Mouse (Mus musculus): ENCODE results near the gene Olfr901. TPM values are rescaled to one million over a fixed set of nuclear protein-coding genes. Genes with fewer than 3 reads are reported as not detected.
"Not testable (repeated sequence)": the region's sequence is repeated elsewhere in the genome, so short reads cannot be mapped to it uniquely, and the experiment has no call there.

Gene Olfr901
- polyA plus RNA-seq (2015; fragmentation: Nextera tagmentation; extraction: Ambion mirVana): not detected in 2 replicates

DNA sequence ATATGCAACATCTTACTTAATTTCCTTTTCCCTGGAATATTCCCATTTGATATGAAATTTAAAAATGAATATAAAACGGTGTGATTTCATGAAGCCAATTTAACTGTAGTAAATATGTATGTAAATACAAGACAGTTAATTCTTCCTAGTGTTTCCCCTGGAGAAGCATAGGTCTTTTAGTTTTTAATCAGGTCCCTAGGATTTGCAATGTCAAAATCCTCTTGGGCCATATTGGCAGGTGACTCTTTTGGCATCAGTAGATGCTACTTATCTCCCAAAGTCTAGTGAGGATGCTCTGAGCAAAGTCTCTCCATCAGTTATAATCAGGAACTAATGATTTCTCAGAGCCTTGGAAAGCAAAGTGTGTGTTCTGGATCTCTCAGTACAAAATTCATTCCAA, at the start of gene Olfr901:
TSS of gene Olfr901 (plus strand) at position 301 of the 400 bp plus-strand sequence.
- Histone ChIP-seq H3K9ac (no peak within 1 kb of the TSS), H3K27ac (replicated peaks) (no peak within 1 kb of the TSS), H3K9me3 (replicated peaks) (no peaks in the 10 kb centered on the region), H3K4me3 (replicated peaks) (no peak within 1 kb of the TSS), H3K4me2 (replicated peaks) (no peak within 1 kb of the TSS), H3K4me1 (no peaks in the 10 kb centered on the region), H3K27me3 (no peaks in the 10 kb centered on the region), H3K36me3 (no peaks in the 10 kb centered on the region)
- WGBS: 85% methylated on average over 1 of the region's 1 CpGs
- ATAC-seq (ENCODE audit: insufficient number of reproducible peaks, low FRiP score, low TSS enrichment, low read depth): no peak

DNA sequence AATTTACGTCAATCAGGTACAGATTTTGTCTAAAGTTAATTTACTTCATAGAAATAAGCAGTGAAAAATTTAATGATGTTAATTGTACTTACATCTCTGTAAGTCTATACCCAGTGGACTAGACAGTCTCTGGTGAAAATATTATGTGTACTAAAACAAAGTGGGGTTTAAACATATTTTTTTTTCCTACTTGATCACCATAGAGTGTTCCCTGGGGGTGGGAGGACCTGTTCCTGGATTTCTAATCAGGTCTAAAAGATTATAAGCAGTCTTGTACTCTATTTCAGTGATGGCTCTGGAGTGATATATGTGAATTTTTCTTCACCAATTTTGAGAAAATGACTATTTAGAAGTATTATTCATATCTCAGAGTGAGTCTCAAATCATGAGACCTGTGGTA, 27.9 kb upstream of the Olfr901 start, which contains the start of gene Olfr147:
TSS of gene Olfr147 (plus strand) at position 301 of the 400 bp plus-strand sequence.
- Histone ChIP-seq H3K4me2 (replicated peaks) (no peak within 1 kb of the TSS), H3K4me3 (replicated peaks) (no peak within 1 kb of the TSS), H3K9ac (no peak within 1 kb of the TSS), H3K27me3 (no peaks in the 10 kb centered on the region), H3K27ac (replicated peaks) (no peak within 1 kb of the TSS), H3K36me3 (no peaks in the 10 kb centered on the region), H3K4me1 (no peaks in the 10 kb centered on the region), H3K9me3 (replicated peaks) (no peaks in the 10 kb centered on the region)
- 70% methylated on average over 1 of the region's 1 CpGs for WGBS
- no peak for ATAC-seq (ENCODE audit: insufficient number of reproducible peaks, low FRiP score, low TSS enrichment, low read depth)

DNA sequence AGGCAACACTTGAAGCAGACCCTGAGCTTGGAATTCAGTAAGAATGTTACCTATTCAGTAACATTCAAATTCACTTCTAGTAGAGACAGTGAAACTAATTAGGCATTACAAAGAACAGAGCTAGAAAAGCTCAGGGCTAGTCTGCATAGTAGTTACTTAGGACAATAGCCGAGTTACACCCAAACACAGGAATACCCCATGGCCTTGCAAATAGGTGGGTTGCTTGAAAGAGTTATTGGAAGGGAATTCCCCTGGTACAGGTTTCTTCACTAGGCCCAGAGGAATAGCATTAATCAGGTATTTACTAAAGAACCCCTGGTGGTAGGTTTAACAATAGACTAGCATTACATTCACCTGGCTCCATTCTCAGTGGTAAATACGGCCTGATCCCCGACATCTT, 21.8 kb upstream of the Olfr901 start:
- not testable (repeated sequence) for H3K4me1 ChIP-seq; H3K9me3 ChIP-seq (replicated peaks); H3K4me3 ChIP-seq (replicated peaks); H3K27ac ChIP-seq (replicated peaks); H3K4me2 ChIP-seq (replicated peaks); H3K9ac ChIP-seq; H3K27me3 ChIP-seq; H3K36me3 ChIP-seq; ATAC-seq (ENCODE audit: insufficient number of reproducible peaks, low FRiP score, low TSS enrichment, low read depth)
- 92% methylated on average over 3 of the region's 3 CpGs for WGBS

DNA sequence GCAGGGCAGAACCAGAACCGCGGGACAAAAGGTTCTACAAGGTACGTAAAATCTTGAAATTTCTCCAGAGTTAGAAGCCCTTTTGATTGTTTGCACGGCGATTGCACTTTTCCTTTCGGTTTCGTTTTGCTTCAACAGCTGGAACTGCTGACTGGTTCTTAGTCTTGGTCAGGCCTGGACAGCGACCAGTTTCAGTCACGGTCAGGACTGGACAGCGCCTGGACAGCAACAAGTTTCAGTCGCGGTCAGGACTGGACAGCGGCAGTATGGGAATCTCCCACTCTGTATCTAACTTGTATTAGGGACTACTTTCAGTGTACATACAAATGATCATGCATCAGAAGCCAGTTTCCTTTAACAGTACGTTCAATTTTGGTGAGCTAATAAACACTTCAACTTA, 15.8 kb upstream of the Olfr901 start:
- not testable (repeated sequence) for H3K4me2 ChIP-seq (replicated peaks); H3K36me3 ChIP-seq; H3K4me1 ChIP-seq; H3K27me3 ChIP-seq; H3K9me3 ChIP-seq (replicated peaks); H3K4me3 ChIP-seq (replicated peaks); H3K27ac ChIP-seq (replicated peaks); H3K9ac ChIP-seq; ATAC-seq (ENCODE audit: insufficient number of reproducible peaks, low FRiP score, low TSS enrichment, low read depth)
- WGBS: 89% methylated on average over 14 of the region's 14 CpGs

DNA sequence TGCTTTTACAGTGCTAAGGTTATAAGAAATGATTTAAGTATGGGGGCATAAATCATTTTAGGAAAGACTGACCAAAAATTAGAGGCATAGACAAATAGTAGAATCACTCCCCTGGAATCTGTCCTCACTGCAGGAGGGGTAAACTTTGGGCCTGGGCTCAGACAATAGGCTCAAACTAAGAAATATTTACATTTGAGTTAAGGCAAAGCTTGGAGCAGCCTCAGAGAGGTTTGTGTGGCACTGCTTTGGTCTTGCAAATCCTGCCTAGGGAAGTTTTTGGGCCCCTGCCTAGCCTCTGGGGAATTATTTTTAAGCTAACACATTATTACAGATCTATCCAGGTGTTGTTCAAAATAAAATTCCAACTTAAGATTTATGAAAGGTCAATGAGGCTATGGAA, 5.5 kb upstream of the Olfr901 start:
- ATAC-seq (ENCODE audit: insufficient number of reproducible peaks, low FRiP score, low TSS enrichment, low read depth): no peak
- Histone ChIP-seq H3K4me3 (replicated peaks) (no peak overlapping the region), H3K9ac (no peak overlapping the region), H3K4me2 (replicated peaks) (no peak overlapping the region), H3K27me3 (no peaks in the 10 kb centered on the region), H3K4me1 (no peaks in the 10 kb centered on the region), H3K27ac (replicated peaks) (no peak overlapping the region), H3K9me3 (replicated peaks) (no peaks in the 10 kb centered on the region), H3K36me3 (no peaks in the 10 kb centered on the region)

DNA sequence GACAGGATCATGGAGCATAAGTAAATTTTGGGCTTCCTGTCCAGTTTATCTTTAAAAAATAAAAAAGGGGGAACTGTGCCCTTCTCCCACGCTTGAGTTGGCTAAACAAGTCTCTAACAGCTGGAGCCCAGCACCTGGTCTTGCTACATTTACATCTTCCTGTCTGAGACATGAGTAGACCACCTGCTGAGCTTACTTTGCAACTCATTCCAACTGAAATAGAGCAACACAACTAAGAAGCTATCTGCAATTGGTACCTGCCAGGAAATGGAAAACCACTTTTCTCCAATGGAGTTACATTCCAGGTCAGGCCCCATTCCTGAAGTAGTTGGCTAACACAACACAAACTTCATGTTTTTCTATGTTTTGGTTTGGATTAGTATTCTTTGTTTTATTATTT, 2.2 kb upstream of the Olfr901 start:
- no peak overlapping the region for H3K9ac ChIP-seq
- H3K4me1 ChIP-seq: no peaks in the 10 kb centered on the region
- no peaks in the 10 kb centered on the region for H3K9me3 ChIP-seq (replicated peaks)
- H3K36me3 ChIP-seq: no peaks in the 10 kb centered on the region
- no peak overlapping the region for H3K4me2 ChIP-seq (replicated peaks)
- H3K4me3 ChIP-seq (replicated peaks): no peak overlapping the region
- 49% methylated on average over 1 of the region's 1 CpGs for WGBS
- no peaks in the 10 kb centered on the region for H3K27me3 ChIP-seq
- ATAC-seq (ENCODE audit: insufficient number of reproducible peaks, low FRiP score, low TSS enrichment, low read depth): no peak
- H3K27ac ChIP-seq (replicated peaks): no peak overlapping the region

DNA sequence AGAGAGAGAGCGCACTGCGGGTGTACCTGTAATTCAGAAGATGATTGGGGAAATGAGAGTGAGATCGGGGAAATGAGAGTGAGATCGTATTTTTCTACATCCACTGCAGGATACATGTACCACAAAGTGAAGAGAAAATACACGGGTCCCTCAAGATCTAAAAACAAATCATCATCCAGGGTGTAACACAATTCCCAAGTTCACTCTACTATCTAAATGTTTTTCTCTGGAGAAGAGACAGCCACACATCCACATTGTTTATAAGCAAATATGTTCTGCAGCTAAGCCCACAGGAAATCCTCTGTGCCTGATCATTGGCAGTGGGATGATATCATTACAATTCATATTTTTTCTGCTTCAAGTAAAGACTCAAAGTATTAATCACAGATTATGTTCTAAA, 18.1 kb downstream of the Olfr901 start, which contains the start of gene Olfr902:
TSS of gene Olfr902 (plus strand) at position 301 of the 400 bp plus-strand sequence.
- H3K9ac ChIP-seq: no peak within 1 kb of the TSS
- no peak within 1 kb of the TSS for H3K27ac ChIP-seq (replicated peaks)
- WGBS: 82% methylated on average over 5 of the region's 5 CpGs
- H3K9me3 ChIP-seq (replicated peaks): no peaks in the 10 kb centered on the region
- H3K4me3 ChIP-seq (replicated peaks): no peak within 1 kb of the TSS
- H3K4me2 ChIP-seq (replicated peaks): no peak within 1 kb of the TSS
- no peaks in the 10 kb centered on the region for H3K27me3 ChIP-seq
- no peak for ATAC-seq (ENCODE audit: insufficient number of reproducible peaks, low FRiP score, low TSS enrichment, low read depth)
- H3K36me3 ChIP-seq: no peaks in the 10 kb centered on the region
- no peaks in the 10 kb centered on the region for H3K4me1 ChIP-seq

DNA sequence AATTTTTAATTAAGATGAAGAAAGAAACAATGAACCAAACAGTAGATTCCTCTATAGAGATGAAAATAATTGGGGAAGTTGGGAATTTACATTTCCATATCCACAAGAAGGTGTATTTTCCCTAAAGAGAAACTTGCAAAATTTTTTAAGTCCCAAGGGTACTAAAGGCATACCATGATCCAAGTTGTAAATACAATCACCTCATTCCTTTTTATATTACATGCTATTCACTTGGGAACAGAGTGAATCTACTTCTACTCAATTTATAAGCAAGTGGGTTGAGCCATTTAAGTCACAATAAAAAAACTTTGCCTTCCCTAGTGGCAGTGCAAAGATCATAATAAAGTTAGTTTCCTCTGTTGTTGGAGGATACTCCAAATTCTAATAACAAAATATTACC, 33.6 kb downstream of the Olfr901 start, which contains the start of gene Olfr904:
TSS of gene Olfr904 (plus strand) at position 301 of the 400 bp plus-strand sequence.
- Histone ChIP-seq H3K9me3 (replicated peaks) (no peaks in the 10 kb centered on the region), H3K27ac (replicated peaks) (no peak within 1 kb of the TSS), H3K4me3 (replicated peaks) (no peak within 1 kb of the TSS), H3K27me3 (no peaks in the 10 kb centered on the region), H3K36me3 (no peaks in the 10 kb centered on the region), H3K4me2 (replicated peaks) (no peak within 1 kb of the TSS), H3K9ac (no peak within 1 kb of the TSS), H3K4me1 (no peaks in the 10 kb centered on the region)
- no peak for ATAC-seq (ENCODE audit: insufficient number of reproducible peaks, low FRiP score, low TSS enrichment, low read depth)

DNA sequence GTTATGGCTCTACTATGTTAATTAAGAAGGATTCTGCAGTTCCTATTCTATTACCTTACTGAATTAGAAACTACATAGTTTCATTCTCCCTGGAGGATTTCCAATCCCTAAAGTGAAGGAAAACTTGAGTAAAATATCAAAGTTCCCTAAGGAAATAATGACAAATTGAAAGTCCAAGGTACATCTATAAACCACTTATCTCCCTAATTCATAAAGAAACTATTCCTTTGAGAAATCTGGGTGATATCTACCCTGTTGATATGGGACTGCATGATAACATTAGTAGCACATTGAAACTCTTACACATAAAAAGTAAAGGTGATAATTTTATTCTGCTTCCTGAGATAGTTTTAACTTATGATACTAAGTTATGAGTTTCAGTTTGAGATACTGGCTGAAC, 41.6 kb downstream of the Olfr901 start, which contains the start of gene Olfr905:
TSS of gene Olfr905 (plus strand) at position 301 of the 400 bp plus-strand sequence.
- no peaks in the 10 kb centered on the region for H3K4me1 ChIP-seq
- no peak within 1 kb of the TSS for H3K4me3 ChIP-seq (replicated peaks)
- H3K4me2 ChIP-seq (replicated peaks): no peak within 1 kb of the TSS
- H3K9ac ChIP-seq: no peak within 1 kb of the TSS
- H3K27ac ChIP-seq (replicated peaks): no peak within 1 kb of the TSS
- no peak for ATAC-seq (ENCODE audit: insufficient number of reproducible peaks, low FRiP score, low TSS enrichment, low read depth)
- no peaks in the 10 kb centered on the region for H3K36me3 ChIP-seq
- no peaks in the 10 kb centered on the region for H3K27me3 ChIP-seq
- H3K9me3 ChIP-seq (replicated peaks): no peaks in the 10 kb centered on the region

Other genes with a start within 250 kb of the Olfr901 start
- gene Olfr891, start 248.6 kb upstream of the Olfr901 start, polyA plus RNA-seq (2015; fragmentation: Nextera tagmentation; extraction: Ambion mirVana): not detected in 2 replicates
- gene Olfr893, start 221.1 kb upstream of the Olfr901 start, polyA plus RNA-seq (2015; fragmentation: Nextera tagmentation; extraction: Ambion mirVana): 0.16 TPM in 1 of 2 replicates, not detected in the other
- not detected in 2 replicates for gene Olfr894, start 211.4 kb upstream of the Olfr901 start, polyA plus RNA-seq (2015; fragmentation: Nextera tagmentation; extraction: Ambion mirVana)
- not detected in 2 replicates for gene Olfr143, start 176.7 kb upstream of the Olfr901 start, polyA plus RNA-seq (2015; fragmentation: Nextera tagmentation; extraction: Ambion mirVana)
- not detected in 2 replicates for gene Olfr895, start 161.6 kb upstream of the Olfr901 start, polyA plus RNA-seq (2015; fragmentation: Nextera tagmentation; extraction: Ambion mirVana)
- gene Olfr896-ps1, start 138.3 kb upstream of the Olfr901 start, polyA plus RNA-seq (2015; fragmentation: Nextera tagmentation; extraction: Ambion mirVana): not detected in 2 replicates
- 0.20 TPM in 1 of 2 replicates, not detected in the other for gene Olfr25, start 100.4 kb upstream of the Olfr901 start, polyA plus RNA-seq (2015; fragmentation: Nextera tagmentation; extraction: Ambion mirVana)
- gene Olfr898, start 81.0 kb upstream of the Olfr901 start, polyA plus RNA-seq (2015; fragmentation: Nextera tagmentation; extraction: Ambion mirVana): not detected in 2 replicates
- 0.11 and 0.20 TPM in 2 replicates for gene Olfr250, start 62.6 kb upstream of the Olfr901 start, polyA plus RNA-seq (2015; fragmentation: Nextera tagmentation; extraction: Ambion mirVana)
- not detected in 2 replicates for gene Olfr251, start 52.4 kb upstream of the Olfr901 start, polyA plus RNA-seq (2015; fragmentation: Nextera tagmentation; extraction: Ambion mirVana)
- not detected in 2 replicates for gene Olfr147, start 27.8 kb upstream of the Olfr901 start, polyA plus RNA-seq (2015; fragmentation: Nextera tagmentation; extraction: Ambion mirVana)
- gene Olfr902, start 18.2 kb downstream of the Olfr901 start, polyA plus RNA-seq (2015; fragmentation: Nextera tagmentation; extraction: Ambion mirVana): not detected in 2 replicates
- gene Olfr904, start 33.7 kb downstream of the Olfr901 start, polyA plus RNA-seq (2015; fragmentation: Nextera tagmentation; extraction: Ambion mirVana): not detected in 2 replicates
- gene Olfr905, start 41.7 kb downstream of the Olfr901 start, polyA plus RNA-seq (2015; fragmentation: Nextera tagmentation; extraction: Ambion mirVana): 0.05 TPM in 1 of 2 replicates, not detected in the other
- gene Olfr906, start 57.6 kb downstream of the Olfr901 start, polyA plus RNA-seq (2015; fragmentation: Nextera tagmentation; extraction: Ambion mirVana): not detected in 2 replicates
- not detected in 2 replicates for gene Olfr907, start 66.3 kb downstream of the Olfr901 start, polyA plus RNA-seq (2015; fragmentation: Nextera tagmentation; extraction: Ambion mirVana)
- gene Olfr911-ps1, start 92.1 kb downstream of the Olfr901 start, polyA plus RNA-seq (2015; fragmentation: Nextera tagmentation; extraction: Ambion mirVana): not detected in 2 replicates
- 0.11 TPM in 1 of 2 replicates, not detected in the other for gene Olfr910, start 108.4 kb downstream of the Olfr901 start, polyA plus RNA-seq (2015; fragmentation: Nextera tagmentation; extraction: Ambion mirVana)
- gene Olfr912, start 150.7 kb downstream of the Olfr901 start, polyA plus RNA-seq (2015; fragmentation: Nextera tagmentation; extraction: Ambion mirVana): not detected in 2 replicates
- gene Olfr913, start 163.3 kb downstream of the Olfr901 start, polyA plus RNA-seq (2015; fragmentation: Nextera tagmentation; extraction: Ambion mirVana): not detected in 2 replicates
- not detected in 2 replicates for gene Olfr914, start 175.6 kb downstream of the Olfr901 start, polyA plus RNA-seq (2015; fragmentation: Nextera tagmentation; extraction: Ambion mirVana)
- gene Olfr916, start 230.4 kb downstream of the Olfr901 start, polyA plus RNA-seq (2015; fragmentation: Nextera tagmentation; extraction: Ambion mirVana): not detected in 2 replicates
- gene Olfr917, start 236.4 kb downstream of the Olfr901 start, polyA plus RNA-seq (2015; fragmentation: Nextera tagmentation; extraction: Ambion mirVana): not detected in 2 replicates
- 0.05 TPM in 1 of 2 replicates, not detected in the other for gene Olfr918, start 245.1 kb downstream of the Olfr901 start, polyA plus RNA-seq (2015; fragmentation: Nextera tagmentation; extraction: Ambion mirVana)

All from embryonic facial prominence, embryonic 15.5 days (tissue).